Mouse (Mus musculus): ENCODE measurements around the gene Gmeb2.

DNA sequence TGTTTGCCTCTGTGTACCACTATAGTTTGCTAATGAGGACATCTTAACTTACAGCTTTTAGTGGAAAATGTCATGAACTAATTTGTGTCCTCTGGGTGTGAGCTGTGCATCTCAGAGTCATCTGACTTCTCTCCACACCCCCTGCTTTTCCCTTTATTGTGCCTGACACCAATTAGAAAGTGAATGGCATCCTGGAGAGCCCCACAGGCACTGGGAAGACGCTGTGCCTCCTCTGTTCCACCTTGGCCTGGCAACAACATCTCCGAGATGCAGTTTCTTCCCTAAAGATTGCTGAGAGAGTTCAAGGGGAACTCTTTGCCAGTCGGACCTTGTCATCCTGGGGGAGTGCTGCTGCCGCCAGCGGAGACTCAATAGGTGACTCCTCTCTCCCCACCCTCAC, 34.3 kb upstream of the Gmeb2 start:
- TF ChIP-seq POLR2A (IDR thresholded peaks at IDR 0.05; ENCODE audit: borderline replicate concordance, extremely low read depth, insufficient read depth, insufficient read length, poor library complexity, severe bottlenecking) (no peak), CTCF (IDR thresholded peaks at IDR 0.05; ENCODE audit: borderline replicate concordance, extremely low read depth, insufficient read depth, insufficient read length) (no peak)

All from brain, embryonic 14.5 days (tissue).